Mouse (Mus musculus) midbrain, embryonic 11.5 days (tissue): ENCODE results near the gene Unc5b. TPM values are rescaled to one million over a fixed set of nuclear protein-coding genes. Genes with fewer than 3 reads are reported as not detected.

ENCODE experiments used
- ATAC-seq: fragments of 200-750 bp; cut with Nextera tagmentation; 2 replicates; pipeline ENCODE4 v1.8.0; 2017; ENCODE audit warnings: moderate TSS enrichment, moderate library complexity; ENCODE audit not compliant: low FRiP score
- DNase-seq: peaks from one replicate; pipeline ENCODE4 v3.0.0; 2015; ENCODE audit warnings: low spot score; ENCODE audit errors: missing footprints
- H3K27ac ChIP-seq: fragments of 300-500 bp; sonication (generic); 2 replicates; pipeline ENCODE4 v1.5.1; 2014; ENCODE audit warnings: low read depth, low read length
- H3K27me3 ChIP-seq: fragments of 300-500 bp; sonication (generic); 2 replicates; pipeline ENCODE4 v1.6.1; 2014; ENCODE audit warnings: mild to moderate bottlenecking, low read length, moderate library complexity, mixed read lengths; ENCODE audit not compliant: control insufficient read depth, insufficient read depth
- H3K36me3 ChIP-seq: fragments of 300-500 bp; sonication (generic); 2 replicates; pipeline ENCODE4 v1.6.1; 2014; ENCODE audit warnings: mild to moderate bottlenecking, low read length, moderate library complexity, mixed read lengths; ENCODE audit not compliant: control insufficient read depth, insufficient read depth
- H3K4me1 ChIP-seq: fragments of 300-500 bp; sonication (generic); 2 replicates; pipeline ENCODE4 v1.6.1; 2014; ENCODE audit warnings: low read length; ENCODE audit not compliant: control insufficient read depth, insufficient read depth
- H3K4me2 ChIP-seq: fragments of 300-500 bp; sonication (generic); 2 replicates; pipeline ENCODE4 v1.6.1; 2014; ENCODE audit warnings: mild to moderate bottlenecking, moderate library complexity
- H3K4me3 ChIP-seq: fragments of 300-500 bp; sonication (generic); 2 replicates; pipeline ENCODE4 v1.5.1; 2014; ENCODE audit warnings: low read depth, low read length
- H3K9ac ChIP-seq: fragments of 300-500 bp; sonication (generic); 2 replicates; pipeline ENCODE4 v1.6.1; 2014; ENCODE audit warnings: low read length
- H3K9me3 ChIP-seq: fragments of 300-500 bp; sonication (generic); 2 replicates; pipeline ENCODE4 v1.6.1; 2016; ENCODE audit warnings: low read length; ENCODE audit not compliant: control insufficient read depth
- WGBS: fragments of 180-500 bp; shearing (Covaris S2); extraction: QIAGEN DNeasy Blood & Tissue Kit; methylation state at CpG from one replicate; pipeline ENCODE4 v1.1.7; 2014; 5-methylcytosine and 5-hydroxymethylcytosine counted together
- polyA plus RNA-seq: library from polyadenylated mRNA; unstranded; fragments of >200 nt; fragmentation: Nextera tagmentation; extraction: Ambion mirVana; gene quantifications from 2 replicates; pipeline ENCODE4 v1.2.1, GENCODE M21; 2014

Gene Unc5b
- polyA plus RNA-seq, 1 experiment from 2014 or later, result 3.5 TPM

- Histone ChIP-seq H3K27ac (no peak overlapping the region), H3K9ac (no peak overlapping the region), H3K4me1 (peaks cover 19% of the 10 kb centered on the region), H3K36me3 (no peaks in the 10 kb centered on the region), H3K4me2 (no peak overlapping the region), H3K4me3 (no peak overlapping the region), H3K9me3 (no peaks in the 10 kb centered on the region), H3K27me3 (peaks cover 3% of the 10 kb centered on the region; the same call in 1 of the 2 replicates)
- DNase-seq (no peak), ATAC-seq (no peak)
- WGBS, result 86% methylated on average over 7 of the region's 7 CpGs
Measured at GRCm38 (mm10) chr10:60796474-60796873, 34.9 kb downstream of the Unc5b start.

- H3K4me2 ChIP-seq, result no peak overlapping the region
- H3K4me3 ChIP-seq, result no peak overlapping the region
- peaks cover 3% of the 10 kb centered on the region; the same call in 1 of the 2 replicates for H3K27me3 ChIP-seq
- H3K9ac ChIP-seq, result no peak overlapping the region
- no peak overlapping the region for H3K27ac ChIP-seq
- no peak for DNase-seq
- no peaks in the 10 kb centered on the region for H3K9me3 ChIP-seq
- H3K4me1 ChIP-seq, result peaks cover 18% of the 10 kb centered on the region
- no peaks in the 10 kb centered on the region for H3K36me3 ChIP-seq
- 85% methylated on average over 5 of the region's 5 CpGs for WGBS
- ATAC-seq, result no peak
Measured at GRCm38 (mm10) chr10:60796028-60796427, 35.4 kb downstream of the Unc5b start.

- H3K4me1 ChIP-seq, result peaks cover 12% of the 10 kb centered on the region
- no peak overlapping the region for H3K4me2 ChIP-seq
- H3K9ac ChIP-seq, result no peak overlapping the region
- no peak overlapping the region for H3K4me3 ChIP-seq
- 60% methylated on average over 8 of the region's 8 CpGs for WGBS
- H3K27ac ChIP-seq, result no peak overlapping the region
- DNase-seq (no peak), ATAC-seq (no peak)
- H3K36me3 ChIP-seq, result no peaks in the 10 kb centered on the region
- H3K27me3 ChIP-seq, result peaks cover 3% of the 10 kb centered on the region; the same call in 1 of the 2 replicates
- H3K9me3 ChIP-seq, result no peaks in the 10 kb centered on the region
Measured at GRCm38 (mm10) chr10:60794792-60795191, 36.6 kb downstream of the Unc5b start.

- Histone ChIP-seq H3K9ac (no peak overlapping the region), H3K4me3 (no peak overlapping the region), H3K27me3 (peaks cover 3% of the 10 kb centered on the region; the same call in 1 of the 2 replicates), H3K9me3 (no peaks in the 10 kb centered on the region), H3K4me2 (no peak overlapping the region), H3K27ac (no peak overlapping the region), H3K36me3 (no peaks in the 10 kb centered on the region), H3K4me1 (peaks cover 12% of the 10 kb centered on the region)
- no peak for ATAC-seq
- 37% methylated on average over 11 of the region's 11 CpGs for WGBS
- no peak for DNase-seq
Measured at GRCm38 (mm10) chr10:60794374-60794773, 37.0 kb downstream of the Unc5b start.

GRCm38 (mm10) chr10:60792841-60793240, 38.5 kb downstream of the Unc5b start:
- DNase-seq (no peak), ATAC-seq (no peak)
- Histone ChIP-seq H3K9me3 (no peaks in the 10 kb centered on the region), H3K4me3 (no peak overlapping the region), H3K36me3 (no peaks in the 10 kb centered on the region), H3K9ac (no peak overlapping the region), H3K4me2 (no peak overlapping the region), H3K27ac (no peak overlapping the region), H3K27me3 (peaks cover 3% of the 10 kb centered on the region; the same call in 1 of the 2 replicates), H3K4me1 (peaks cover 12% of the 10 kb centered on the region)
- 7% methylated on average over 11 of the region's 11 CpGs for WGBS

- peaks cover 3% of the 10 kb centered on the region; the same call in 1 of the 2 replicates for H3K27me3 ChIP-seq
- no peak overlapping the region for H3K4me3 ChIP-seq
- no peak for DNase-seq
- ATAC-seq, result no peak
- H3K4me1 ChIP-seq, result peaks cover 12% of the 10 kb centered on the region
- no peaks in the 10 kb centered on the region for H3K9me3 ChIP-seq
- no peak overlapping the region for H3K4me2 ChIP-seq
- no peaks in the 10 kb centered on the region for H3K36me3 ChIP-seq
- 66% methylated on average over 10 of the region's 10 CpGs for WGBS
- no peak overlapping the region for H3K9ac ChIP-seq
- H3K27ac ChIP-seq, result no peak overlapping the region
Measured at GRCm38 (mm10) chr10:60792365-60792764, 39.0 kb downstream of the Unc5b start.

- DNase-seq (no peak), ATAC-seq (no peak)
- WGBS, result 89% methylated on average over 6 of the region's 6 CpGs
- Histone ChIP-seq H3K27me3 (peaks cover 3% of the 10 kb centered on the region; the same call in 1 of the 2 replicates), H3K27ac (no peak overlapping the region), H3K36me3 (no peaks in the 10 kb centered on the region), H3K9me3 (no peaks in the 10 kb centered on the region), H3K4me2 (no peak overlapping the region), H3K9ac (no peak overlapping the region), H3K4me1 (peaks cover 12% of the 10 kb centered on the region), H3K4me3 (no peak overlapping the region)
Measured at GRCm38 (mm10) chr10:60790912-60791311, 40.5 kb downstream of the Unc5b start.

- 81% methylated on average over 16 of the region's 16 CpGs for WGBS
- H3K4me2 ChIP-seq, result no peak overlapping the region
- ATAC-seq, result no peak
Measured at GRCm38 (mm10) chr10:60787303-60788074, 43.9 kb downstream of the Unc5b start.

GRCm38 (mm10) chr10:60783608-60784007, 47.8 kb downstream of the Unc5b start:
- WGBS, result 21% methylated on average over 2 of the region's 2 CpGs
- no peak overlapping the region for H3K9ac ChIP-seq

More at GRCm38 (mm10) chr10:60787303-60788074, 43.9 kb downstream of the Unc5b start:
- no peak overlapping the region for H3K27ac ChIP-seq
- peaks cover 1% of the 10 kb centered on the region; the same call in 1 of the 2 replicates for H3K4me1 ChIP-seq
- no peaks in the 10 kb centered on the region for H3K9me3 ChIP-seq
- no peak overlapping the region for H3K4me3 ChIP-seq
- no peak for DNase-seq
- peaks cover 3% of the 10 kb centered on the region; the same call in 1 of the 2 replicates for H3K27me3 ChIP-seq
- H3K9ac ChIP-seq, result no peak overlapping the region
- H3K36me3 ChIP-seq, result no peaks in the 10 kb centered on the region

More at GRCm38 (mm10) chr10:60783608-60784007, 47.8 kb downstream of the Unc5b start:
- ATAC-seq (no peak), DNase-seq (no peak)
- Histone ChIP-seq H3K27me3 (no peaks in the 10 kb centered on the region; the same call in 1 of the 2 replicates), H3K36me3 (no peaks in the 10 kb centered on the region), H3K27ac (no peak overlapping the region), H3K4me3 (no peak overlapping the region), H3K4me1 (no peaks in the 10 kb centered on the region), H3K9me3 (no peaks in the 10 kb centered on the region), H3K4me2 (no peak overlapping the region)
